24 mouse cellular contexts compared by ENCODE assay signal in genomic region chr7:19683771-19684201, GRCm38 (mm10). TPM values are rescaled to one million over a fixed set of nuclear protein-coding genes. Genes with fewer than 3 reads are reported as not detected.
A peak's percentile ranks its signal among the peaks of the same experiment; 100 is the strongest.
DNase-seq lines count a peak whose midpoint lies in the region; ATAC-seq and TF ChIP-seq lines count a peak whose summit lies in the region.
"Had no signal": no experiment of that assay in that cellular context is flagged by ENCODE, and none has a peak within 500 bp of the region (broad histone marks: within the 10 kb centered on the region; RNA-seq: fewer than 3 reads in every experiment).

No protein-coding gene starts in this region.

- H3K9ac ChIP-seq in liver, embryonic 13.5 days, result no peak overlapping the region
- H3K9ac ChIP-seq: forebrain, embryonic 12.5 days; limb, embryonic 12.5 days; lung, embryonic 15.5 days; midbrain, embryonic 15.5 days had no signal

- peaks cover 53% of the 10 kb centered on the region for H3K4me1 ChIP-seq in liver, embryonic 13.5 days (replicated peaks)
- peaks cover 16% of the 10 kb centered on the region; the same call in 1 of the 2 replicates for H3K4me1 ChIP-seq in small intestine, adult 2 months (ENCODE audit: control insufficient read depth, insufficient read depth, insufficient read length, low read length)
- H3K4me1 ChIP-seq: forebrain, embryonic 12.5 days; limb, embryonic 12.5 days; midbrain, embryonic 15.5 days had no signal

- DNase-seq in liver, embryonic 13.5 days, result no peak
- no peak for DNase-seq in liver
- peak; percentile 62 to 68 for DNase-seq in spleen, postnatal 36 days (ENCODE audit: low spot score in 2 of 2)
- DNase-seq in spleen, adult 12 weeks (ENCODE audit: low spot score), result no peak
- DNase-seq in kidney, postnatal 14 days, result no peak
- DNase-seq in left cerebral cortex, adult 18-20 months (ENCODE audit: low spot score in 2 of 2), result no peak
- DNase-seq: adrenal gland, postnatal 36 days; cerebellum, postnatal 10 days; embryo, embryonic 11 days; heart, adult 11 months; heart, postnatal 36 days had no signal

- TF ChIP-seq POLR2A in small intestine, adult 2 months (IDR thresholded peaks at IDR 0.05; ENCODE audit: low read depth, low read length), result no peak

- WGBS in liver, embryonic 13.5 days (ENCODE audit: insufficient replicate concordance), result 60% methylated on average over 6 of the region's 6 CpGs
- WGBS in small intestine, adult 2 months, result 91% methylated on average over 6 of the region's 6 CpGs

- no peak overlapping the region for H3K4me2 ChIP-seq in liver, embryonic 13.5 days
- H3K4me2 ChIP-seq: forebrain, embryonic 12.5 days; heart, embryonic 13.5 days; limb, embryonic 12.5 days; lung, embryonic 15.5 days; midbrain, embryonic 15.5 days had no signal

- H3K36me3 ChIP-seq in liver, embryonic 13.5 days, result no peaks in the 10 kb centered on the region
- no peaks in the 10 kb centered on the region for H3K36me3 ChIP-seq in small intestine, adult 2 months (ENCODE audit: control insufficient read depth, insufficient read depth, low read length)
- H3K36me3 ChIP-seq: forebrain, embryonic 12.5 days; heart, embryonic 13.5 days; limb, embryonic 12.5 days; lung, embryonic 15.5 days; midbrain, embryonic 15.5 days had no signal

- H3K27me3 ChIP-seq in liver, embryonic 13.5 days, result no peaks in the 10 kb centered on the region
- no peaks in the 10 kb centered on the region for H3K27me3 ChIP-seq in small intestine, adult 2 months (ENCODE audit: control insufficient read depth, insufficient read depth, low read length)
- H3K27me3 ChIP-seq: forebrain, embryonic 12.5 days; heart, embryonic 13.5 days; limb, embryonic 12.5 days; lung, embryonic 15.5 days; midbrain, embryonic 15.5 days had no signal

- 0 out of 2 replicates have a peak overlapping the region, but pooled peaks have one; percentile 1 for H3K27ac ChIP-seq in liver, embryonic 13.5 days
- peak overlapping the region; percentile 1; the same call in 1 of the 2 replicates for H3K27ac ChIP-seq in small intestine, adult 2 months (ENCODE audit: insufficient read depth, low read depth, low read length)
- H3K27ac ChIP-seq: forebrain, embryonic 12.5 days; heart, embryonic 13.5 days; limb, embryonic 12.5 days; midbrain, embryonic 15.5 days had no signal

- H3K9me3 ChIP-seq in liver, embryonic 13.5 days (replicated peaks), result no peaks in the 10 kb centered on the region
- H3K9me3 ChIP-seq: forebrain, embryonic 12.5 days; heart, embryonic 13.5 days; limb, embryonic 12.5 days; lung, embryonic 15.5 days; midbrain, embryonic 15.5 days had no signal

- ATAC-seq in liver, embryonic 13.5 days (ENCODE audit: low read depth), result no peak
- ATAC-seq in granulocyte monocyte progenitor cell, adult 5-6 weeks (replicated peaks; ENCODE audit: poor library complexity, severe bottlenecking), result peak; percentile 89
- ATAC-seq: hindbrain, embryonic 16.5 days; intestine, postnatal 0 days; midbrain, embryonic 15.5 days had no signal

- no peak for TF ChIP-seq CTCF in small intestine, adult 2 months (IDR thresholded peaks at IDR 0.05; ENCODE audit: extremely low read depth, insufficient read length, insufficient replicate concordance, low read depth, low read length)

- no peak overlapping the region for H3K4me3 ChIP-seq in liver, embryonic 13.5 days (replicated peaks)
- H3K4me3 ChIP-seq in small intestine, adult 2 months (ENCODE audit: low read depth, low read length), result no peak overlapping the region
- H3K4me3 ChIP-seq: forebrain, embryonic 12.5 days; heart, embryonic 13.5 days; limb, embryonic 12.5 days; lung, embryonic 15.5 days; midbrain, embryonic 15.5 days had no signal

RNA-seq across cellular contexts. Expression of gene Apoc4, which starts 2.5 kb away (rescaled TPM):
- 58.3 and 74.0 TPM in 2 replicates for polyA plus RNA-seq in liver, embryonic 13.5 days (2015; fragmentation: Nextera tagmentation; extraction: Ambion mirVana)
- total RNA-seq in granulocyte monocyte progenitor cell, adult 5-6 weeks (2014; fragmentation: Nextera tagmentation), result not detected in 2 replicates
- total RNA-seq in granulocyte monocyte progenitor cell, adult 5-6 weeks (2017), result not detected in 2 replicates
- polyA plus RNA-seq in small intestine, adult 2 months (2012; rRNA removed), result 0.33 and 1.4 TPM in 2 replicates
- total RNA-seq in left cerebral cortex, adult 18-20 months (2021), result not detected
- total RNA-seq: heart, postnatal 36 days; layer of hippocampus, adult 18-20 months had no signal
- polyA plus RNA-seq: forebrain, embryonic 12.5 days; hindbrain, embryonic 16.5 days; limb, embryonic 12.5 days; midbrain, embryonic 15.5 days had no signal

RNA-seq across cellular contexts. Expression of gene Gm44805, which starts 2.6 kb away (rescaled TPM):
- polyA plus RNA-seq in liver, embryonic 13.5 days (2015; fragmentation: Nextera tagmentation; extraction: Ambion mirVana), result 5.6 and 7.5 TPM in 2 replicates
- not detected in 2 replicates for total RNA-seq in granulocyte monocyte progenitor cell, adult 5-6 weeks (2014; fragmentation: Nextera tagmentation)
- total RNA-seq in granulocyte monocyte progenitor cell, adult 5-6 weeks (2017), result not detected in 2 replicates
- polyA plus RNA-seq in small intestine, adult 2 months (2012; rRNA removed), result 0.37 and 0.69 TPM in 2 replicates
- total RNA-seq in left cerebral cortex, adult 18-20 months (2021), result not detected
- total RNA-seq: heart, postnatal 36 days; layer of hippocampus, adult 18-20 months had no signal
- polyA plus RNA-seq: forebrain, embryonic 12.5 days; heart, embryonic 13.5 days; hindbrain, embryonic 16.5 days; kidney, embryonic 16.5 days; limb, embryonic 12.5 days; lung, embryonic 15.5 days; midbrain, embryonic 15.5 days; stomach, embryonic 14.5 days; thymus, postnatal 0 days had no signal

RNA-seq across cellular contexts. Expression of gene Apoc2, which starts 6.0 kb away (rescaled TPM):
- polyA plus RNA-seq in liver, embryonic 13.5 days (2015; fragmentation: Nextera tagmentation; extraction: Ambion mirVana), result 568 and 648 TPM in 2 replicates
- total RNA-seq in granulocyte monocyte progenitor cell, adult 5-6 weeks (2014; fragmentation: Nextera tagmentation), result 3.3 and 5.9 TPM in 2 replicates
- 1.3 TPM in 1 of 2 replicates, not detected in the other for total RNA-seq in granulocyte monocyte progenitor cell, adult 5-6 weeks (2017)
- polyA plus RNA-seq in small intestine, adult 2 months (2012; rRNA removed), result 1,337 and 1,661 TPM in 2 replicates
- not detected for total RNA-seq in left cerebral cortex, adult 18-20 months (2021)
- total RNA-seq: heart, postnatal 36 days; layer of hippocampus, adult 18-20 months had no signal
- polyA plus RNA-seq: forebrain, embryonic 12.5 days; hindbrain, embryonic 16.5 days; limb, embryonic 12.5 days; midbrain, embryonic 15.5 days had no signal

RNA-seq across cellular contexts. Expression of gene Apoc1, which starts 8.7 kb away (rescaled TPM):
- 247 and 261 TPM in 2 replicates for polyA plus RNA-seq in liver, embryonic 13.5 days (2015; fragmentation: Nextera tagmentation; extraction: Ambion mirVana)
- total RNA-seq in granulocyte monocyte progenitor cell, adult 5-6 weeks (2014; fragmentation: Nextera tagmentation), result 10.3 and 17.9 TPM in 2 replicates
- 0.57 and 10.6 TPM in 2 replicates for total RNA-seq in granulocyte monocyte progenitor cell, adult 5-6 weeks (2017)
- not detected in 2 replicates for polyA plus RNA-seq in small intestine, adult 2 months (2012; rRNA removed)
- 1 to 10 TPM; 3.9 to 5.3 TPM for total RNA-seq in left cerebral cortex, adult 18-20 months (2021)

RNA-seq across cellular contexts. Expression of gene Apoe, which starts 15.2 kb away (rescaled TPM):
- 1,390 and 1,411 TPM in 2 replicates for polyA plus RNA-seq in liver, embryonic 13.5 days (2015; fragmentation: Nextera tagmentation; extraction: Ambion mirVana)
- total RNA-seq in granulocyte monocyte progenitor cell, adult 5-6 weeks (2014; fragmentation: Nextera tagmentation), result 21.9 and 23.5 TPM in 2 replicates
- total RNA-seq in granulocyte monocyte progenitor cell, adult 5-6 weeks (2017), result 59.3 and 90.6 TPM in 2 replicates
- 591 and 688 TPM in 2 replicates for polyA plus RNA-seq in small intestine, adult 2 months (2012; rRNA removed)
- total RNA-seq in left cerebral cortex, adult 18-20 months (2021), result 1,000 to 10,000 TPM; 1,855 to 2,066 TPM

Comparison
In these comparisons a context has a peak if more than half of its experiments do, and no peak if none do; other contexts are left out.
1. DNase-seq: peak in spleen, postnatal 36 days (2 of 2); none in liver, embryonic 13.5 days (single experiment), liver (single experiment), spleen, adult 12 weeks (single experiment), kidney, postnatal 14 days (single experiment) and left cerebral cortex, adult 18-20 months (0 of 2).